8 mouse cellular contexts compared by ENCODE assay signal in genomic region chr9:20492527-20493233, GRCm38 (mm10). TPM values are rescaled to one million over a fixed set of nuclear protein-coding genes. Genes with fewer than 3 reads are reported as not detected.
DNase-seq lines count a peak whose midpoint lies in the region; TF ChIP-seq lines count a peak whose summit lies in the region.

Gene Zfp426, minus strand, starts transcription at chr9:20492746.

- H3K9me3 ChIP-seq in megakaryocyte, embryonic 14.5 days = no peaks in the 10 kb centered on the region

- TF ChIP-seq CTCF in gastrocnemius, adult 2 months (IDR thresholded peaks at IDR 0.05) = no peak

- peaks cover 49% of the 10 kb centered on the region for H3K4me1 ChIP-seq in megakaryocyte, embryonic 14.5 days

- intact Hi-C loops in gastrocnemius, adult 2 months (cut with DNase I) = no loop called here

- peak; percentile 80 for DNase-seq in WW6 (ENCODE audit: low read depth, low spot score)
- peak; percentile 49 to 82 for DNase-seq in cerebellum, postnatal 4 days (ENCODE audit: low spot score in 2 of 2)
- peak; percentile 90 for DNase-seq in gastrocnemius, adult 2 months
- DNase-seq in hindlimb bud, embryonic 11.5 days (ENCODE audit: extremely low spot score, low read depth, low spot score) = peak; percentile 73
- DNase-seq in left cerebral cortex, adult 8-10 months (ENCODE audit: low spot score in 2 of 2) = peak; percentile 84 to 85
- DNase-seq in right cerebral cortex, postnatal 10 days (ENCODE audit: low spot score in 2 of 2) = peak; percentile 91 to 93
- DNase-seq in urinary bladder, postnatal 25 days (ENCODE audit: low spot score) = peak; percentile 80

- H3K36me3 ChIP-seq in megakaryocyte, embryonic 14.5 days (replicated peaks; ENCODE audit: low read length) = peaks cover 40% of the 10 kb centered on the region

- peak within 1 kb of the TSS; percentile 85 for H3K4me3 ChIP-seq in gastrocnemius, adult 2 months
- H3K4me3 ChIP-seq in megakaryocyte, embryonic 14.5 days (replicated peaks) = peak within 1 kb of the TSS; percentile 95

- H3K27ac ChIP-seq in gastrocnemius, adult 2 months = peak within 1 kb of the TSS; percentile 98

- no peaks in the 10 kb centered on the region for H3K27me3 ChIP-seq in megakaryocyte, embryonic 14.5 days (replicated peaks)

RNA-seq across cellular contexts. Expression of gene Zfp426, which starts in this region (rescaled TPM):
- total RNA-seq in gastrocnemius, adult 2 months (2021) = 10 to 100 TPM in 1 of 2 experiments, 1 to 10 TPM in 1; 8.5 to 10.2 TPM
- total RNA-seq in left cerebral cortex, adult 8-10 months (2022) = 10 to 100 TPM; 24.8 to 29.0 (median 24.8) TPM
- polyA plus RNA-seq in megakaryocyte, embryonic 14.5 days (2012; ENCODE audit: insufficient read depth, low replicate concordance) = 0.37 and 1.2 TPM in 2 replicates

Comparison
In these comparisons a context has a peak if more than half of its experiments do, and no peak if none do; other contexts are left out.
1. Peak in every context shown above with its lines: DNase-seq, H3K4me3 ChIP-seq and H3K27ac ChIP-seq.